Mouse (Mus musculus) layer of hippocampus, postnatal 25 days (tissue): ENCODE data around the gene Ntrk3. TPM values are rescaled to one million over a fixed set of nuclear protein-coding genes. Genes with fewer than 3 reads are reported as not detected.

Experiments used
- DNase-seq, 2 experiments: peaks; one replicate each; pipeline ENCODE4 v3.0.0; 2022; ENCODE audit warnings: mixed read lengths in 2 of 2, low spot score in 1 of 2; ENCODE audit errors: extremely low spot score in 1 of 2
- total RNA-seq, 2 experiments: library from RNA; stranded (reverse); gene quantifications; 2 replicates each; pipeline ENCODE4 v1.2.3; 2021

Gene Ntrk3
- total RNA-seq, 2 experiments from 2014 or later: 171 to 232 TPM

- no peak for DNase-seq
Measured at GRCm38 (mm10) chr7:78583678-78584077, 154.1 kb downstream of the Ntrk3 start.

- no peak for DNase-seq
Measured at GRCm38 (mm10) chr7:78581341-78581740, 156.5 kb downstream of the Ntrk3 start.

DNA sequence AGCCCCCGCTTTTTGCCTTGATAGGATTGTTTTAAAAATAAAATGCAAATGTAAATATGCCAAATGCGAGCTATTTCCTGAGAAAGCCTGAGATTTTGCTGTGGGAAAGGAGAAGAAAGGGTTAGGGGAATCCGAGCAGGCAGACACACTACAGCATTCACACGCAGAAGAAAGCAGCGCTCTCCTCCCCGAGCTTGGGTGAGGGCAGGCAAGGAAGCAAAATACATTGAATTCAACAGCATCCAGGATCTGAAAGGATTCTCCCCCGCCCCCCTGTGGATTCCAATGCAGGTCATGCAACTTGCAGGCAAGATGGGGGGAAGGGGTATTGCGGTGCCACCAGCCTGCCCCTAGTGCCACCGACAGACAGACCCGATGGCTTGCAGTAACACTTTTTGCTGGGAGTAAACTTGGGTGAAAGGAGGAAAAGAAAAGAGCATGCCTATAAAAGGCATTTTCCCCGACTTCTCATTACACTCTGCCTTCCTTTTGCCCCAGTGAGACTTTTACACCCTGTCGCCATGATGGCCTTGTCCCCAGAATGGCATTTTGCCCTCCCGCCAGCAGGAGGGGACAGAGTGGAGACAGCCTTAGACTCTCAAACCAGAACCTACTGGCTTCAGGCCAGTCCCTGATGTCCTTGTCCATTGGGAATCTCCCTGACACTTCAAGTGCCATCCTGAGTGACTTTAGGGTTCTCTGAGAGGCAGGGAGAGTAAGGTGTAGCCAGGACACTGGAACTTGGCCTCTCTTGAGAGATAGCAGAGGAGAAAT is 158.2 kb downstream of the Ntrk3 start:
- DNase-seq: peak in 1 of 2 experiments; percentile 45

- DNase-seq: peak; percentile 44 to 53
Measured at GRCm38 (mm10) chr7:78578461-78579359, 159.1 kb downstream of the Ntrk3 start.

GRCm38 (mm10) chr7:78578111-78578460 is 159.7 kb downstream of the Ntrk3 start:
- peak; percentile 55 for DNase-seq

DNA sequence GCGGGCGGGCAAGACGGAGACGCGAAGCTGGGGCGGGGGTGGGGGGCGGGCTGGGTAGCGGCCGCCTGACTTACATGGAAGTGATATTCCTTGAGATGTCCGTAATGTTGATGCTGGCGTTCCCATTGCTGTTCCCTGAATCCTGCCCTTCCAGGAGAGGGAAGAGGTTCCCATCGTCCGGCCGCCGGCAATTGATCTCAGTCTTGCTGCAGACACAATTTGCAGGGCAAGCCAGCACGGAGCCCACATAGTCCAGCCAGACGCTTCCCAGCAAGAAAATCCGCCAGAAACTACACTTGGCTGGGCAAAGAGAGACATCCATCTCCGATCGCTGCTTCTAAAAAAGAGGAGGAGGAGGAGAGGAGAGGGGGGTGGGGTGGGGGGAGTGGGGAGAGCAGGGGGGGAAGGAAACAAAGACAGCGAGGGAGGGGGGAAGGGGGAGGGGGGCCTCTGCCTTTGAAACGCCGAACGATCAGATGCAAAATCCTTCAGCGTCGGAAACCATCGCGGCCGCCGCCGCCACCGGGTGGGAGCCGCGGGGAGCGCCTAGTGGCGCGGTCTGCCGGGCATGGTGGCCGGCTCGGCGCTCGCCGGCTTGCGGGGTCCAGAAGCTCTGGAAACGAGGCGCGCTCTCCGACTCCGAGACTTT is 160.2 kb downstream of the Ntrk3 start:
- no peak for DNase-seq

DNA sequence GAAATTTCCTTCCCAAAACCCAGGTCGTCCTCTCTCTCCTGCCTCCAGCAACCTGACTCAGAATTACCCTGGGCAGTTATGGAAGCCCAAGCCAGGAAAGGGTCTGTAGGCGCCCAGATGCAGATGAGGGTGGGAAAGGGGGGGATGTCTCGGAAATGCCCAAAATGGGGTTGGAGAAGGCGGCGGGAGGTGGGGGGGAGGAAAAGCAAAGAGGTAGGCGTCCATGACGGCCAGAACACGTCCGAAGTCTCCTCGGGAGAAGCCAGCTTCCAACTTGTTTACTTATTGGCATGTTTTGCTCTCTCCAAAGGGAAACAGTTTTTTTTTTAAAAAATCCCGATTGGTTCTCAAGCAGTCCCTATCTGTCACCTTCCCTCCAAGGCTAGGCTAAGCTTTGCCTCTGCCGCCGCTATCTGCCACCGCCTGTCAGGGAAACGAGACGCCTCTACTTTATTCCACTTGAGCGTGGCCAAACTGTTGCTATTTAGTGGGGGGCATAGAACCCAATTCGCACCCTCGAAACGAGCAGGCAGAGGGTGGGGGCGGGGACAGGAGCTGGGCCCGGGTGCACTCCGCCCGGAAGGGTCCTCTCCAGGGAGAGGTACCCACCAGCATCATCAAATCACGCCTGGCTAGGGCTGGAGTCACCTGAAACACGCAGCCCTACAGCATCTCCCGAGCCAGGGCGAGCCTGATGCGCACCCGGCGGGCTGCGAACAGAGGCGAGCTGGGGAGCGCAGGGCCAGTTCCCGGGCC is 160.9 kb downstream of the Ntrk3 start:
- DNase-seq: no peak

DNA sequence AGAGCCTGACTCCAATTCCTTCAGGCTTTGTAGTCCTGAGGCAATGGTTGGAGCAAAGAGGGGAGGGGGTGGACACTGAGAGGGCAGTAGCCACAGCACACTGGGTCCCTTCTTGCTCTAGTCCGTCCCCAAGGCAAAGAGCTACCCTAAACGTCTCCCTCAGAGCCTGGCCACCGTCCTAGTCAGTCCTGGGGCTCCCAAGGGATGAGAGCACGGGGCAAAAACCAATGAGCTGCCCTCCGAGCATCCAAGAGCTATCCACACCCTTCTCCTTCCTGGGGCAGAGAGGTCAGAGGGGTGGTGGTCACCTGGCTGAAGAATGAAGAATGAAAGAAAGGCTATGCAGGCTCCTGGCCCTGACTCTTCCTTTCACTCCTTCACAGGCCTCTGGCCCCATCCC is 161.6 kb downstream of the Ntrk3 start:
- DNase-seq: no peak

GRCm38 (mm10) chr7:78575556-78575955 is 162.3 kb downstream of the Ntrk3 start:
- DNase-seq: no peak

DNA sequence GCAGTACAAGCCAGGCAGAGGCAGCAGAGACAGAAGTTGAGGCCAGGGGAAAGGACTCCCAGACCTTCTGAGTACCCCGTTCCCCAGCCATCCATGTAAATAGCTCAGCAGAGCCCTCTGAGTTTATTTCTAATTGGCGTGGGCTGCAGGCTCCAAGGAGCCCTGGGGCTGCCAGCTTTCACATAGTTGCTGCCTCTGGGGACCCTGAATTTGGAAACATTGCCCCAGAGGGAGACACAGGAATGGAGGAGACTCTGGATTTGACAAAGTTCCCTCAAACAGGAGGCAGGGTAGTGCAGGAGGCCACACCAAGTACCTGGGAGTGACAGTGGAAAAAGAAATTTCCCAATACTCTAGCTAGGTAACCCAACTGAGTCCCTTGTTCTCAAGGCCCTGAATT is 166.6 kb downstream of the Ntrk3 start:
- DNase-seq: no peak

DNA sequence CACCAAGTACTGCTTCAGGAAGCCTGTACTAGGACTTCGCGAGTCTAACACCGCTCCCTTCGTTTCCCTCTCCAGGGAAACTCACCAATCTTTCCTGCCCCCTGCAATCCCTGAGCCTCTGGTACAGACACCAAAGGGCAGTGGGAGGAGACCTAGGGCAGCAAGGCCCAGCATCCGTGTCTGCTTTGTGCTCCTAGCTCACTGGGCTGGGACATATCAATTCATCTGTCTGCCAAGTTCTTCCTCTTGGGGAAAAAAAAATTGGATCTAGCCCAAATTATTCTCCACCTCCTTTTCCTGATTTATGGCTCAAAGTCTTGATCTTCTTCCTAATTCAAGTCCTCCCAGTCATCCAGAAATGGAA is 168.6 kb downstream of the Ntrk3 start:
- no peak for DNase-seq

GRCm38 (mm10) chr7:78568411-78569254 is 169.2 kb downstream of the Ntrk3 start:
- DNase-seq: peak; percentile 44 to 74

GRCm38 (mm10) chr7:78566617-78567016 is 171.2 kb downstream of the Ntrk3 start:
- no peak for DNase-seq

DNA sequence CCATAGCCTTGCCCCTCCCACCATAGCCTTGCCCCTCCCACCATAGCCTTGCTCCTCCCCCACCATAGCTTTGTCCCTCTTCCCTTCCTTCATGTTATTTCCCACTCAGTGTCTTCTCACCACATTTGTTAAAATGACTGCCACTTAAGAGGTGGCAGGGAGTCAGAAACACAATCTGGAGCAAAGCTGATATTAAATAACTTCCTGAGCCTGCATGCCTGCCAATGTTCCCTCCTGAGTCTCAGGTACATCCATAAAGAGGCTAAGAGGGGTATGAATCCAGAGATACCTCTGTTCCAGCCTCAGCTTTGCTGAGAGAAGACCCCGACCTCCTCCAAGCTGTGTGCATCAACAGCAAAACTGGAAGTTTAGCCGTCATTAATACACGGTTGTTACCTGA is 172.4 kb downstream of the Ntrk3 start:
- DNase-seq: no peak

GRCm38 (mm10) chr7:78558503-78558902 is 179.3 kb downstream of the Ntrk3 start:
- no peak for DNase-seq

- DNase-seq: no peak
Measured at GRCm38 (mm10) chr7:78555532-78555931, 182.3 kb downstream of the Ntrk3 start.

GRCm38 (mm10) chr7:78549461-78549860 is 188.4 kb downstream of the Ntrk3 start:
- no peak for DNase-seq

- no peak for DNase-seq
Measured at GRCm38 (mm10) chr7:78548721-78549120, 189.1 kb downstream of the Ntrk3 start.

- DNase-seq: no peak
Measured at GRCm38 (mm10) chr7:78546551-78546950, 191.3 kb downstream of the Ntrk3 start.

GRCm38 (mm10) chr7:78542468-78542867 is 195.3 kb downstream of the Ntrk3 start:
- DNase-seq: no peak
